Mouse (Mus musculus): ENCODE data around the gene Olfr1261. TPM values are rescaled to one million over a fixed set of nuclear protein-coding genes. Genes with fewer than 3 reads are reported as not detected.

The Olfr1261 gene
- total RNA-seq (2021) (not detected), polyA plus RNA-seq (2012; rRNA removed) (not detected in 2 replicates)
- long read RNA-seq = 0 reads

DNA sequence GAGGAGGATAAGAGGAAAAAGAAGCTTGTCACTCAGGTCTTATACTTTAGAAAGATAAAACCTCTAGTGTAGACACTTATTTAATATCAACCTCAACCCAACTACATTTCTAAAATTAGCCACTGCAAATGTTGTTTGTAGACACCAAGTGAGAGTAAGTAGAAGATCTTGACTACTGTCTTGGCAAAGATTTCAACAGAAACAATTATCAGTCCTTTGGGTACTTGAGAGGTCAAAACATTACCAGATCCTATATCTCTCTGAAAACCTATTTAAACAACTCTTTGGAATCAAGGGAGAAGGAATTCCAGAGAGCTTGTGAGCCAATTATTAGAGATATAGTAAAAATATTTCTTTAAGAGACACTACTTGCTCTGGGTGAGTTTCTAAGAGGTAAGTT, at the start of gene Olfr1261:
TSS of gene Olfr1261 (plus strand) at position 301 of the 400 bp plus-strand sequence.
- DNase-seq = no peak

DNA sequence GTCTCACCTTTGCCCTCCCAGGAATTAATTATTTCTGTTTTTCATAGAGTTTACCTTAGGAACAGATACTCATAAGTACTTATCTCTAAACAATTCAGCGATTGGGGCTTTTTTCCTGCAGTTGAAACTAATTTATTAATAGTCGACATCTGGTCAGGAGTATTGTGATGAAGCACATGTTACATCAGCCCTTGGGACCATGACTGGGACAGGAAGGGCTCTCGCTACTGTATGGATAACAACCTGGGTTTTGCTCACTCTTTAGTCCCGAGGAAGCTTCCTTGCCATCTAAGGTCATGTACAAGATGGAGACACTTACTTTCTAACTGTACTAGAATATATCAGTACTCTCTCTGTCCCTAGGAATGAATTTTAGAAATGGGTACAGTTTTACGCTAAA, 42.5 kb upstream of the Olfr1261 start, which contains the start of gene Olfr1259:
TSS of gene Olfr1259 (minus strand) at position 101 of the 400 bp plus-strand sequence.
- DNase-seq = no peak

DNA sequence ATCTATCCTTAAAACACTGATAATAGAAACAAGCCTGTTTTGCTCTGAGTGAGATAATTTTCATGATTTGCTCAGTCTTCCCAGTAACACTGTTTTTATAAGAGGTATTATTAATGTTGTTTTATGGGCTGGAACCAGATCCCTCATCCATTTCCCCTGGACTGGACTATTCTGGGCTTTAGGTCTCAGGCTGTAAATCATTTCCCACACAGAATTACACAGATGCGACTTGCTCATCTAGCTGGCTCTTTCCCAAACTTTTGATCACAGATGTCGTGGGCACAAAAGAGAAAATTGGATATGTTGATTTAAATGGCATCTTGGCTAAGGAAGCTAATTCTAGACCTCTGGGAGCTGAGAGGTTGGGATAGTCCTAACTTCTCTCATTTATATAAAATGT, 16.8 kb upstream of the Olfr1261 start, which contains the start of gene Olfr1260:
TSS of gene Olfr1260 (plus strand) at position 157 of the 400 bp plus-strand sequence.
- no peak for DNase-seq

DNA sequence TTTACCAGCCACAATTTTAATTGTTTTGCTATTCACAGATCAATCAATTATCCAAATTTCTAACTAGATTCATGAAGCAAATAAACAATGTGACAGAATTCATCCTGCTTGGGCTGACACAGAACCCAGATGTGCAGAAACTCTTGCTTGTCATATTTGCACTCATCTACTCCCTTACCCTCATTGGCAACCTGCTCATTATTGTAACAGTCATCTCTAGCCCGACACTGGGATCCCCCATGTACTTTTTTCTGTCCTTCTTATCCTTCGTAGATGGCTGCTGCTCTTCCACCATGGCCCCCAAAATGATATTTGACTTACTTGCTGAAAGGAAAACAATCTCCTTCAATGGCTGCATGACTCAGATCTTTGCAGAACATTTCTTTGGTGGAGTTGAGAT, 13.3 kb upstream of the Olfr1261 start:
- DNase-seq = no peak

DNA sequence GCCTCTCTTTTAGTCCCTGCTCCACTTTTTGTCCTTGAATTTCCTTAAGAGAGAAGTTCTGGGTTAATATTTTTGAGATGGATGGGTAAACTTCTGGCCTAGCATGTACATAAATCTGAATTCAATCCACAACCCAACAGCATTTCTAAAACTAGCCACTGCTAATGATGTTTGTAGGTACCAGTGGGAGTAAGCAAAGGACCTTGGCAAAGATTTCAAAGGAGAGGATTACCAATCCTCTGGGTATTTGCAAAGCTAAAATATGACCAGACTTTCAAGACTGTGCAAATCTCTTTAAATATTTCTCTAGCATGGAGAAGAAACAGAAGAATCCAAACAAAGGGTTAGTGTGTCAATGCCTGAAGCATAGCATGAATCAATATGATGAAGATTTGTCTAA, 8.8 kb downstream of the Olfr1261 start, which contains the start of gene Olfr1262:
TSS of gene Olfr1262 (plus strand) at position 301 of the 400 bp plus-strand sequence.
- DNase-seq = no peak

DNA sequence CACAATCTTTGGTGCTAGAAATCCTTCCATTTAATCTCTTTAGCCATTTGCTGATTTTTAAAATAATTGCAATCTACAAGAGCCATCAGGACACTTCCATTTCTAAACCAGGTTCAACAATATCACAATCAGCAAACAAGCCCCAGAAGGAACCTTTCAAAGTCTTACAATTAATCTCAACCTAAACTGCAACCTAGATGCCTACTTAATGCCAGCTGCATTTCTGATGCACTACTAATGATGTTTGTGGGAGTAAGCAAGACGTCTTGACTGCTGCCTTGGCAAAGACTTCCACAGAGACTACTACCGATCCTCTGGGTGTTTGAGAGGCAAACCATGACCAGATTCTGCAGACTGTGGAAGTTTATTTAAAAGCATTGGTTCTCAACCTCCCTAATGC, 20.8 kb downstream of the Olfr1261 start, which contains the start of gene Olfr1263:
TSS of gene Olfr1263 (plus strand) at position 301 of the 400 bp plus-strand sequence.
- no peak for DNase-seq

DNA sequence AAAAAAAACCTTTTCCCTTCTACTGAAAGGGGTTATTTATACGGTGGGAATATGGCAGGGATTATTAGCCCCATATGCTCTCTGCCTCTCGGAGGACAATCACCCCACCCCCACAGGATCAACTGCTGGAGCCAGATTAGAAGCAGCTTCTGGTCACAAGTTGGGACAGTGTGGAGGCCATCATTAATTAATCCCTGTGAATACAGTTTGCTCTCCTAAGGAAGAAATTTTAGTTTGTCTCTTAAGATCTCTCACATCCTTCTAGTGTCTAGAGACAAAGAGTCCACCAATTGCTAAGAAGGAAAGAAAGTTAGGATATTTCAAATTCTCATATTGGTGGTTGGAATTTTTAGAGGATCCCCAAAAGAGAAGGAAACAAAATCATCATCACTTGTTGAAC, 34.5 kb downstream of the Olfr1261 start, which contains the start of gene Olfr1264:
TSS of gene Olfr1264 (minus strand) at position 101 of the 400 bp plus-strand sequence.
- DNase-seq = no peak

DNA sequence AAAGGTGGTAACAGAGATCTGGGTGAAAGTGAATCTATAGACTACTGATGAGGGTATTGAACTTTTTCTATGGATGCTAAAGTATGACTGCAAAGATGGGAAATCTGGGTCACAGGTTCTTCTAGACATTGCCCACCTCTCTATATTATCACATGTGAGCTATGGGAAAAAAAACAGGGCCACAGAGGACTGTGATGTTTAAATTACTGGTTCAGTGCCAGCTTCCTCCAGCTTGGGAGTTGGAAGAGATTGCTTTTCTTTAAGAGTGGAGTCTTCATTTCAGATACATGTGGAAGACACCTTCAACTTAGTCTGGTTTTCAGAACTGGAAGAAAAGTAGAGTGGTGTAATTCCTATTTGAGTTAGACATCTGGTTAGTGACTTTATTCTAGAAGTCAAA, 44.0 kb downstream of the Olfr1261 start, which contains the start of gene Olfr1265:
TSS of gene Olfr1265 (plus strand) at position 301 of the 400 bp plus-strand sequence.
- no peak for DNase-seq

Other genes starting within 250 kb of the Olfr1261 start
- not detected for gene Olfr1253, start 234.1 kb upstream of the Olfr1261 start, total RNA-seq (2021)
- gene Olfr1253, start 234.1 kb upstream of the Olfr1261 start, polyA plus RNA-seq (2012; rRNA removed) = not detected in 2 replicates
- gene Olfr1254, start 197.6 kb upstream of the Olfr1261 start, total RNA-seq (2021) = not detected
- gene Olfr1254, start 197.6 kb upstream of the Olfr1261 start, polyA plus RNA-seq (2012; rRNA removed) = not detected in 2 replicates
- gene Olfr1255, start 179.2 kb upstream of the Olfr1261 start, total RNA-seq (2021) = not detected
- not detected in 2 replicates for gene Olfr1255, start 179.2 kb upstream of the Olfr1261 start, polyA plus RNA-seq (2012; rRNA removed)
- not detected for gene Olfr1256, start 149.7 kb upstream of the Olfr1261 start, total RNA-seq (2021)
- gene Olfr1256, start 149.7 kb upstream of the Olfr1261 start, polyA plus RNA-seq (2012; rRNA removed) = not detected in 2 replicates
- not detected for gene Olfr48, start 143.0 kb upstream of the Olfr1261 start, total RNA-seq (2021)
- gene Olfr48, start 143.0 kb upstream of the Olfr1261 start, polyA plus RNA-seq (2012; rRNA removed) = not detected in 2 replicates
- gene Olfr1257, start 112.8 kb upstream of the Olfr1261 start, total RNA-seq (2021) = not detected
- gene Olfr1257, start 112.8 kb upstream of the Olfr1261 start, polyA plus RNA-seq (2012; rRNA removed) = not detected in 2 replicates
- not detected for gene Olfr1258, start 63.9 kb upstream of the Olfr1261 start, total RNA-seq (2021)
- gene Olfr1258, start 63.9 kb upstream of the Olfr1261 start, polyA plus RNA-seq (2012; rRNA removed) = not detected in 2 replicates
- not detected for gene Olfr1259, start 42.6 kb upstream of the Olfr1261 start, total RNA-seq (2021)
- not detected in 2 replicates for gene Olfr1259, start 42.6 kb upstream of the Olfr1261 start, polyA plus RNA-seq (2012; rRNA removed)
- not detected for gene Olfr1260, start 16.9 kb upstream of the Olfr1261 start, total RNA-seq (2021)
- gene Olfr1260, start 16.9 kb upstream of the Olfr1261 start, polyA plus RNA-seq (2012; rRNA removed) = not detected in 2 replicates
- gene Olfr1262, start 8.9 kb downstream of the Olfr1261 start, total RNA-seq (2021) = not detected
- not detected in 2 replicates for gene Olfr1262, start 8.9 kb downstream of the Olfr1261 start, polyA plus RNA-seq (2012; rRNA removed)
- gene Olfr1263, start 20.9 kb downstream of the Olfr1261 start, total RNA-seq (2021) = not detected
- not detected in 2 replicates for gene Olfr1263, start 20.9 kb downstream of the Olfr1261 start, polyA plus RNA-seq (2012; rRNA removed)
- not detected for gene Olfr1264, start 34.4 kb downstream of the Olfr1261 start, total RNA-seq (2021)
- gene Olfr1264, start 34.4 kb downstream of the Olfr1261 start, polyA plus RNA-seq (2012; rRNA removed) = not detected in 2 replicates
- not detected for gene Olfr1265, start 44.1 kb downstream of the Olfr1261 start, total RNA-seq (2021)
- gene Olfr1265, start 44.1 kb downstream of the Olfr1261 start, polyA plus RNA-seq (2012; rRNA removed) = not detected in 2 replicates
- not detected for gene Olfr140, start 72.4 kb downstream of the Olfr1261 start, total RNA-seq (2021)
- gene Olfr140, start 72.4 kb downstream of the Olfr1261 start, polyA plus RNA-seq (2012; rRNA removed) = not detected in 2 replicates
- not detected for gene Olfr1269, start 130.2 kb downstream of the Olfr1261 start, total RNA-seq (2021)
- gene Olfr1269, start 130.2 kb downstream of the Olfr1261 start, polyA plus RNA-seq (2012; rRNA removed) = not detected in 2 replicates
- gene Olfr32, start 151.1 kb downstream of the Olfr1261 start, total RNA-seq (2021) = not detected
- gene Olfr32, start 151.1 kb downstream of the Olfr1261 start, polyA plus RNA-seq (2012; rRNA removed) = not detected in 2 replicates
- gene Olfr1270, start 161.9 kb downstream of the Olfr1261 start, total RNA-seq (2021) = not detected
- not detected in 2 replicates for gene Olfr1270, start 161.9 kb downstream of the Olfr1261 start, polyA plus RNA-seq (2012; rRNA removed)
- gene Olfr1506, start 233.3 kb downstream of the Olfr1261 start, total RNA-seq (2021) = not detected
- not detected in 2 replicates for gene Olfr1506, start 233.3 kb downstream of the Olfr1261 start, polyA plus RNA-seq (2012; rRNA removed)

Data from adrenal gland, adult 2 months (tissue).